Mouse (Mus musculus): ENCODE measurements at regions not wholly inside any gene's neighbourhood (a gene's known extent, or its start where the extent isn't known, plus 50 kb on each side); places are given as distances from the start of the nearest gene placed in this dataset.

DNA sequence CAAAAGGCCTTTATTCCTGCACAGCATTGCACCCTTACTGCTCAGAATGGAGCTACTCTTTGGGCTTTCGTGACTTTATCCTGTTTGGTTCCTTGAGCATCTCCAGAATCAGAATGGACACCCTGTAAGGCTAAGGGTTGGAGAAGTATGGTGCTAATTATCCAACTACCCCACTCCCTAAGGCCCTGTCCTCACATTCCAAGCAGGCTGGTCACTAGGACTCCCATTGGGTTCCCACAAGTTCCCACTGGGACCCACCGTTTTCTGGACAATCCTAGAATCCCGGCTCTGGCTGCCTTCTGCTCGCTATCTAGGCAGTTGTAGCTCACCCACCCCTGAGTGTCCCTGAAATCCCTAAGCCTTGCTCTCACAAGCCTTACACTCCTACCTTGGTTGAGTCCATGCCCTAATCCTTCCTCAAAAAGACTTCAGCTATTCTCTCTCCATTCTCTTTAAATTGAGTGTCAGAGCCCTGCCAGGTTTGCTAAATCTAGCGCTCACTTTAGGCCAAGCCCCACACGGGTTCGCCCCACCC lies 146.1 kb downstream of the Efcab1 start:
- no peak overlapping the region for H3K27ac ChIP-seq (ENCODE audit: insufficient read depth, low read length)
- no peaks in the 10 kb centered on the region; the same call in 1 of the 2 replicates for H3K4me1 ChIP-seq (ENCODE audit: control insufficient read depth, insufficient read depth, low read length)
- no peak overlapping the region for H3K4me3 ChIP-seq (ENCODE audit: insufficient read depth, low read length)
- TF ChIP-seq POLR2A (IDR thresholded peaks at IDR 0.05; ENCODE audit: extremely low read depth, insufficient read depth, low read length) = no peak
- TF ChIP-seq CTCF (IDR thresholded peaks at IDR 0.05; ENCODE audit: extremely low read depth, insufficient read depth, low read length) = no peak

DNA sequence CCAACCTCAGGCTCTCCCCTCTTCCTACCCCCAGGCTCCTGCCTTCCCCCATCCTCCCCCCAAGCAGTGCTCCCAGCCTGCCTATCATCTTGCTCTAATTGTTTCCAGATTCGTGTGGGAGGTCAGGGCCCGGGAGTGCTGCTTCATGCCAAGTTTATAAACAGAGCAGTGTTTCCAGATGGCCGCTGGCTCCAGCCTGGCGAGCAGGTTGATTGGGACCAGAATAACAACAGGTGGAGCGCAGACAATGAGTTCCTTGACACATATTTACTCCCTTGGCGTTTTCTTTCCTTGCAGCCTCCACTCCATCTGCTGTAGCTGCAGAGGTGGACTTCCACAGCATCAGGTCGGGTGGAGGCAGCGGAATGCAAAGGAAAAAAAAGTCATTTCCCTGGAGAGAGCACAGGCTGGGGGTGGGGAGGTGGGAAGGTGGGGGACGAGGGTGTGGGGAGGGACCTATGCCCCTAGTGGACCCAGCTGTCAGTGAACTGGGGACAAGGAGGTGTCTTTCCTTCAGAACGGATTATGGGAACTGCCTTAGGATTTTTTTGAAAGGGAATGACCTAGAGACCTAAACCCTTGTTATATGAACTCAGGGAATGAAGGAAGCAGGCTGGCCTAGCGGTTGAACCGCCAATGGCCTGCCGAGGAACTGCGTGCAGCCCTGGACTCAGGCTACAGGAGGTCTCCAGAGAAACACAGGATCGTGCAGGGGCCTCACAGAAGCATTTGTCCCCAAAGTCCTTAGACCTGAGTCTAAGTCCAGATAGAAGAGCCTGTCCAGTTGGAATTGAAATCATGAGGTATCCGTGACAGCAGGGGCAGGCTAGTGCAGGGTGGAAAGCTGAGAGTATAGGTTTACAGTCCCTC lies 146.8 kb downstream of the Efcab1 start:
- Histone ChIP-seq H3K4me3 (ENCODE audit: insufficient read depth, low read length) (no peak overlapping the region), H3K27ac (ENCODE audit: insufficient read depth, low read length) (no peak overlapping the region), H3K4me1 (ENCODE audit: control insufficient read depth, insufficient read depth, low read length) (no peaks in the 10 kb centered on the region; the same call in 1 of the 2 replicates)
- TF ChIP-seq CTCF (IDR thresholded peaks at IDR 0.05; ENCODE audit: extremely low read depth, insufficient read depth, low read length) (no peak), POLR2A (IDR thresholded peaks at IDR 0.05; ENCODE audit: extremely low read depth, insufficient read depth, low read length) (no peak)

DNA sequence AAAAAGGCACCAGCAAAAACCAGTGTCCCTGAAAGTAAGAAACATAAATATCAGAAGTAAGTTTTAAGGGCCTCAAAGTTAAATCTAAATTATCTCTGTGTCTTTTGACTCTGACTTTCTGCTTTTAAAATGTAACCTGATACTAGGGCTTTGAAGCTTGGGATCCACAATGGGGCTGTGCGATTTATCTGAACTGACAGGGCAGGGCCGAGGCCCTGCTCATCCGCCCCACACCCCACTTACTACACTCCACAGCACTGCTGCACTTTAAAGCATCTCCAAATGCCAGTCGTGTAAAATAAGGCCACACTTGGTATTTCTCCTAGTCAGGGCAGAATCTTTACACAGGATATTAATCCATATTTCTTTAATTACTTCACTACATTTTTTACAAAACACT lies 147.4 kb downstream of the Efcab1 start:
- Histone ChIP-seq H3K27ac (ENCODE audit: insufficient read depth, low read length) (no peak overlapping the region), H3K4me1 (ENCODE audit: control insufficient read depth, insufficient read depth, low read length) (no peaks in the 10 kb centered on the region; the same call in 1 of the 2 replicates), H3K4me3 (ENCODE audit: insufficient read depth, low read length) (no peak overlapping the region)
- TF ChIP-seq POLR2A (IDR thresholded peaks at IDR 0.05; ENCODE audit: extremely low read depth, insufficient read depth, low read length) = no peak
- no peak for TF ChIP-seq CTCF (IDR thresholded peaks at IDR 0.05; ENCODE audit: extremely low read depth, insufficient read depth, low read length)

DNA sequence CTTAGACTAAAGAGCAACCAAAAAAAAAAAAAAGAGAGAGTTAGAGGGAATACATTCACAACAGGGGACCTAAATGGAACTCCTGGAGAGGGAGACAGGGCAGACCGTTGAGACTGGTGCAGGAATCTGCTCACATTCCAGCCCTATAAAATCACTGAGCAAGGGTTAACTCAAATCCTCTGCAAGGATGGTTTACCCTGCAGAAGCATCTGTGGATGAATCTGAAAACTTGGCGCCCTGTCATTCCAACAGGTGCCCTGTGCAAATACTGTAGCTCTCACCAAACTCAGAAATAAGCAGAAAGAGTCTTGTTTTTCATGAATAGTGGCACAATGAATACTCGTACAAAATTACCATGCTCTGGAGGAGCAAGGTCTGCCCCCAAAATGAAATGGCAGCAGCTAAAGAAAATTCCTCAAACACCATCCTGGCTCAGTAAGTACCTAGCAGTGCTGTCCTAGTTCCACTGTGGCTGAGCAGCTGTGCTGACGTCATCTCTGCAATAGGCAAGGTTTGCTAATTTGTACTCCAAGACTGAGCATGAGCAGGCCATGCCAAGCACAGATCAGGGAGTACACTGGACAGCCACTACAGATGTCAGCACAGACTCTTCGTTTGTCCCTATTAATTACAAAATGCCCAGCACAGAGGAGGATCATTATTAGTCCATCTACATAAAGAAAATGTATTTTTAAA lies 148.0 kb downstream of the Efcab1 start:
- Histone ChIP-seq H3K4me1 (ENCODE audit: control insufficient read depth, insufficient read depth, low read length) (no peaks in the 10 kb centered on the region; the same call in 1 of the 2 replicates), H3K27ac (ENCODE audit: insufficient read depth, low read length) (no peak overlapping the region), H3K4me3 (ENCODE audit: insufficient read depth, low read length) (no peak overlapping the region)
- TF ChIP-seq CTCF (IDR thresholded peaks at IDR 0.05; ENCODE audit: extremely low read depth, insufficient read depth, low read length) (no peak), POLR2A (IDR thresholded peaks at IDR 0.05; ENCODE audit: extremely low read depth, insufficient read depth, low read length) (no peak)

DNA sequence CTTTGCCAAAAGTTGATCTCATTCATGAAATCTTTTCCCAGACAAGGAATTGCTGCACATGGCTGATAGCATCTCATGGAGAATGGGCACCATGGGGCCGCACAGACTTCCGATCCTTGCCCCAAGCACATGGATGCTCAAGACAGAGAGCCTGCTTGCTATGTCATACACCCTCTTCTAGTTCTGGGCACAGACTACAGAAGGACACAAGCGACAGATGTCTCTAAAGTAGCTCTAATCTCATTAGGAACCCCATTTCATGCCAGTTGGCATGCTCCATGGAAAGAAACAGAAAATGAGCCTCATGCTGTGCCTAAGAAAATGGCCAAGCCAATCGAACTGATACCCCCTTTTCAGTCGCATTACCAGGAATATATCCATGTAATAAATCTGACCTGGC lies 149.3 kb downstream of the Efcab1 start:
- Histone ChIP-seq H3K27ac (ENCODE audit: insufficient read depth, low read length) (no peak overlapping the region), H3K4me1 (ENCODE audit: control insufficient read depth, insufficient read depth, low read length) (no peaks in the 10 kb centered on the region; the same call in 1 of the 2 replicates)
- TF ChIP-seq CTCF (IDR thresholded peaks at IDR 0.05; ENCODE audit: extremely low read depth, insufficient read depth, low read length) (no peak), POLR2A (IDR thresholded peaks at IDR 0.05; ENCODE audit: extremely low read depth, insufficient read depth, low read length) (no peak)

DNA sequence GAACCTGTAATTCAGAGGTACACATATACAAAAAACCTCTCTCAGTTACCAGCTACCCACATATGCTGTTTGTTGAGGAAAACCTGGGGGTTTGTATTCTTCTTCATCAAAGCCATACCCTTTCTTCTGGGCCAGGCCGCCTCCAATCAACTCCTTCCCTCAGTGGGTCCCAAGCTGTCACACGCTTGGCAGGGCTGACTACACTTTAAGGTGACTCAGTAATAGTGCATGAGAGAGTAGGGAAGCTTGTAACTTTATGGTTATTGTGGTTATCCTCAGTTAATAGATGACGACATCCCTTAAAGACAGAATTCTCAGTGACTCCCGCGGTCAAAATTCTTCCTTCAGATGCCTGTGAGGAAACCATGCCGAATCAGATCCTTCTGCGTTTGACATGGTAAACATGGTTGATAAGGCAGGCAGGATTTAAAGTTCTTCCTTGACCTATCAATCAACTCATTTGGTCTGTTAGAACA lies 164.1 kb downstream of the Efcab1 start:
- Histone ChIP-seq H3K4me1 (ENCODE audit: control insufficient read depth, insufficient read depth, low read length) (no peaks in the 10 kb centered on the region), H3K27ac (ENCODE audit: insufficient read depth, low read length) (no peak overlapping the region), H3K4me3 (ENCODE audit: insufficient read depth, low read length) (no peak overlapping the region)
- no peak for TF ChIP-seq CTCF (IDR thresholded peaks at IDR 0.05; ENCODE audit: extremely low read depth, insufficient read depth, low read length)
- TF ChIP-seq POLR2A (IDR thresholded peaks at IDR 0.05; ENCODE audit: extremely low read depth, insufficient read depth, low read length) = no peak

More for the DNA sequence above, 149.3 kb downstream of the Efcab1 start:
- H3K4me3 ChIP-seq (ENCODE audit: insufficient read depth, low read length) = no peak overlapping the region

DNA sequence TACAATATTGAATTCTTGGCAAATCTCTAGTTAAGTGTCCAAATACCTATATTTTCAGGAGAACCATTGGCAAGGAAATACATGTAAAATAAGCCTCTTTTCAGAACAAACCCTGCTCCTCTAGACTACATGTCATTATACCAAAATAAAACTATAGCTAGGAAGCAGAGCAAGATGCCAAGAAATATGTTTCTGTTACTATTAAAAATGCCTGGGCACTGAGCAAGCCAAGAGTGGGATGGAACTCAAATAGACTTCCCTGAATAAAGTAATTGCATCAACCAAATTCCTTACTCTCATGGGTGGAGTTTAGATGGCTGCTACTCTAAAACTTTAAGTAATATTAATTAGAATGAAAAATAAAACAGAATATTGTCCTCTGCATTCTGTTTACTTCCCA lies 168.0 kb downstream of the Efcab1 start:
- TF ChIP-seq POLR2A (IDR thresholded peaks at IDR 0.05; ENCODE audit: extremely low read depth, insufficient read depth, low read length) = no peak
- no peak for TF ChIP-seq CTCF (IDR thresholded peaks at IDR 0.05; ENCODE audit: extremely low read depth, insufficient read depth, low read length)
- Histone ChIP-seq H3K4me1 (ENCODE audit: control insufficient read depth, insufficient read depth, low read length) (no peaks in the 10 kb centered on the region), H3K27ac (ENCODE audit: insufficient read depth, low read length) (no peak overlapping the region), H3K4me3 (ENCODE audit: insufficient read depth, low read length) (no peak overlapping the region)

DNA sequence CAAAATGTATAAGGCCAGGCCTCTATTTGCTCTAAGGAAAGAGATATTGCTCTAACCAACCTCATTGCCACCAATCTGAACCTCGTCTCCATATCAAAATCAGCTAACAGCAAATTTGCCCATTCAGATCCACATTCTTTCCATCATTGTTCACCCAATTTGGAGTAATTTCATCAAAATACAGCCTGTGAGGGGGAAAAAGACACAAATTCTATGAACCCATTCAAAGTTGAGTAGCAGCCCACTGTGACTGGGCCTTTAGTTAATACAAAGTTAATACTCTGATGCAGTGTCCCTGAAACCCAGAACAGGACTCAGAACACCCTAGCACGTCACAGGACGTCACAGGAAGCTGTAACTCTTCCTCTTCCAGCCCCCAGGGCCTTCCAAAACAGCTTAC lies 177.3 kb downstream of the Efcab1 start:
- Histone ChIP-seq H3K4me1 (ENCODE audit: control insufficient read depth, insufficient read depth, low read length) (no peaks in the 10 kb centered on the region), H3K4me3 (ENCODE audit: insufficient read depth, low read length) (no peak overlapping the region), H3K27ac (ENCODE audit: insufficient read depth, low read length) (no peak overlapping the region)
- TF ChIP-seq POLR2A (IDR thresholded peaks at IDR 0.05; ENCODE audit: extremely low read depth, insufficient read depth, low read length) (no peak), CTCF (IDR thresholded peaks at IDR 0.05; ENCODE audit: extremely low read depth, insufficient read depth, low read length) (no peak)

DNA sequence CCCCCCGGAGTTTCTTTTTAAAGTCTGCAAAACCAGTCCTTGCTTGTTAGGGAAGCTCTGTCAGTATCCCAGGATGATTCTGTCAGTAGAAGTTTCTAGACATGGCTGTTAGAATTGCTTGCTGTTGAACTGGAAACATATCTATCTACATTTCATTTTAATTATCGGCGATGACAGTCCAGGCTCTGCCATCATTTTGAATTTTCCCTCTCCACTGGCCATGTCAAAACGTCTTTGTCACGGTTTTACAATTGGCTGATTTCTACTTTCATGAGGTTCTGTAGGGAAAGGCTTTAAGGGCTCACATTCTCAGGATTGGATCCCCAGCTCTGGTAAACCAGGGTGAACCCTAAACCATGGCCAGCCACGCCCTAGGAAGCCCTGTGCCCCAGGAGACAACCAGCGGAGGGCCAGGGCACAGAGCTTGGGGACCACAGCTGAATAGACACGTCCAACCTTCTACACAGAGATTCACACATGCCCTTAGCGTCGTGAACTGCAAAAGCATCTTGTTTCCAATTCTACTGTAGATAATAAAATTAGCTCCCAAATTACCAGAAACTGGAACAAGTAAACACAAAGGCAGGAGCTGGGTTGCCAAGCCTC lies 177.8 kb downstream of the Efcab1 start:
- no peak overlapping the region for H3K27ac ChIP-seq (ENCODE audit: insufficient read depth, low read length)
- no peak for TF ChIP-seq POLR2A (IDR thresholded peaks at IDR 0.05; ENCODE audit: extremely low read depth, insufficient read depth, low read length)
- TF ChIP-seq CTCF (IDR thresholded peaks at IDR 0.05; ENCODE audit: extremely low read depth, insufficient read depth, low read length) = no peak
- no peak overlapping the region for H3K4me3 ChIP-seq (ENCODE audit: insufficient read depth, low read length)

More for the DNA sequence above, 177.8 kb downstream of the Efcab1 start:
- no peaks in the 10 kb centered on the region for H3K4me1 ChIP-seq (ENCODE audit: control insufficient read depth, insufficient read depth, low read length)
